Mouse (Mus musculus) urinary bladder, postnatal 14 days (tissue): Measurements from ENCODE around the gene Sarnp.
"Not testable (repeated sequence)": the region's sequence is repeated elsewhere in the genome, so short reads cannot be mapped to it uniquely, and the experiment has no call there.

Experiments
- DNase-seq: peaks from one replicate; pipeline ENCODE4 v3.0.0; 2021; ENCODE audit warnings: low spot score

Sarnp gene

GRCm38 (mm10) chr10:128821358-128822056 is 4.4 kb downstream of the Sarnp start, which contains the start of gene Ormdl2:
TSS of gene Ormdl2 (minus strand) at chr10:128821645.
- peak; percentile 99 for DNase-seq

- DNase-seq: no peak
These were observed 5.0 kb downstream of the Sarnp start for GRCm38 (mm10) chr10:128822135-128822534.

GRCm38 (mm10) chr10:128823087-128823486 is 6.0 kb downstream of the Sarnp start:
- not testable (repeated sequence) for DNase-seq

GRCm38 (mm10) chr10:128823821-128824220 is 6.7 kb downstream of the Sarnp start:
- no peak for DNase-seq

- DNase-seq: no peak
These were observed 20.3 kb downstream of the Sarnp start for GRCm38 (mm10) chr10:128837400-128837799.

GRCm38 (mm10) chr10:128839434-128839833 is 22.3 kb downstream of the Sarnp start:
- no peak for DNase-seq

GRCm38 (mm10) chr10:128840612-128841011 is 23.5 kb downstream of the Sarnp start:
- DNase-seq: no peak

GRCm38 (mm10) chr10:128843260-128843659 is 26.1 kb downstream of the Sarnp start:
- DNase-seq: no peak

GRCm38 (mm10) chr10:128845516-128845915 is 28.4 kb downstream of the Sarnp start:
- no peak for DNase-seq

GRCm38 (mm10) chr10:128846664-128847063 is 29.5 kb downstream of the Sarnp start:
- DNase-seq: no peak

- no peak for DNase-seq
These were observed 31.3 kb downstream of the Sarnp start for GRCm38 (mm10) chr10:128848426-128848825.

GRCm38 (mm10) chr10:128850339-128850738 is 33.2 kb downstream of the Sarnp start:
- no peak for DNase-seq

GRCm38 (mm10) chr10:128861176-128861575 is 44.0 kb downstream of the Sarnp start:
- DNase-seq: no peak

GRCm38 (mm10) chr10:128866042-128866441 is 48.9 kb downstream of the Sarnp start:
- DNase-seq: no peak

- no peak for DNase-seq
These were observed 49.4 kb downstream of the Sarnp start for GRCm38 (mm10) chr10:128866518-128866917.

GRCm38 (mm10) chr10:128870341-128870740 is 53.2 kb downstream of the Sarnp start:
- DNase-seq: no peak

- no peak for DNase-seq
These were observed 61.2 kb downstream of the Sarnp start for GRCm38 (mm10) chr10:128878291-128878690.

- no peak for DNase-seq
These were observed 61.7 kb downstream of the Sarnp start for GRCm38 (mm10) chr10:128878811-128879210.

- no peak for DNase-seq
These were observed 64.9 kb downstream of the Sarnp start for GRCm38 (mm10) chr10:128882067-128882466.

GRCm38 (mm10) chr10:128888941-128889827 is 72.1 kb downstream of the Sarnp start:
- no peak for DNase-seq

GRCm38 (mm10) chr10:128889846-128890245 is 72.7 kb downstream of the Sarnp start:
- no peak for DNase-seq

GRCm38 (mm10) chr10:128890383-128891295 is 73.5 kb downstream of the Sarnp start:
- no peak for DNase-seq
